Mouse (Mus musculus): ENCODE data around the gene Ube2dnl2. TPM values are rescaled to one million over a fixed set of nuclear protein-coding genes. Genes with fewer than 3 reads are reported as not detected.

The Ube2dnl2 gene
- total RNA-seq (2021): not detected
- long read RNA-seq: 0 reads

GRCm38 (mm10) chrX:114907282-114907681 is at the start of gene Ube2dnl2:
TSS of gene Ube2dnl2 (plus strand) at chrX:114907582.
- no peak for DNase-seq (ENCODE audit: low spot score in 2 of 2)

DNA sequence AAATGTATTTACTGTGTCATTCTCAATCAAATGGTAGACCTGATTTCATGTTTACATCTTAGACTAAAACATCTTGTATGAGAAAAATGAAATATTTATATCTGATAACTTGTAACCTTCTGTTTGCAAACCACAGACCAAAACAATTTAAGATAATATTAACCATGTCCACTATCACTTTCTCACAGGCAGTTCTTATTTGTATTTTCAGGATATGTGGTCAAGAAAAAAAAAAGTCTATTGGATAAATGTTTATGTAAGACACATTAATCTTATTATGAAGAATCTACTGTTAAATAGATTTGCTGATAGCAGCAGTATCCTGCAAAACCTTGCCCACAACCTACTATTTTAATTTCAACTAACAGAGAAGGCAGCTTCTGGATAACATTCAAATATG is 11.9 kb upstream of the Ube2dnl2 start:
- DNase-seq (ENCODE audit: low spot score in 2 of 2): no peak

GRCm38 (mm10) chrX:114897506-114897905 is 9.9 kb upstream of the Ube2dnl2 start:
- DNase-seq (ENCODE audit: low spot score in 2 of 2): no peak

GRCm38 (mm10) chrX:114903391-114903790 is 4.0 kb upstream of the Ube2dnl2 start:
- DNase-seq (ENCODE audit: low spot score in 2 of 2): no peak

GRCm38 (mm10) chrX:114904712-114905111 is 2.7 kb upstream of the Ube2dnl2 start, which contains the start of gene Ube2dnl1:
TSS of gene Ube2dnl1 (plus strand) at chrX:114905012.
- DNase-seq (ENCODE audit: low spot score in 2 of 2): no peak

- no peak for DNase-seq (ENCODE audit: low spot score in 2 of 2)
Measured at GRCm38 (mm10) chrX:114955066-114955465, 47.7 kb downstream of the Ube2dnl2 start.

Other genes starting within 250 kb of the Ube2dnl2 start
- gene Ube2dnl1, start 2.6 kb upstream of the Ube2dnl2 start, total RNA-seq (2021): not detected

All from layer of hippocampus, postnatal 10 days (tissue).